Mouse (Mus musculus) spleen, postnatal 14 days (tissue): ENCODE measurements at regions not wholly inside any gene's neighbourhood (a gene's known extent, or its start where the extent isn't known, plus 50 kb on each side); places are given as distances from the start of the nearest gene placed in this dataset.

Experiments
- DNase-seq, 2 experiments: peaks; one replicate each; pipeline ENCODE4 v3.0.0; 2021 to 2022; ENCODE audit warnings: low spot score in 2 of 2

GRCm38 (mm10) chr13:54847764-54848183 lies 58.6 kb downstream of the Tspan17 start:
- DNase-seq, result no peak

GRCm38 (mm10) chr13:54851131-54851530 lies 62.0 kb downstream of the Tspan17 start:
- no peak for DNase-seq

GRCm38 (mm10) chr13:54855333-54856238 lies 66.4 kb downstream of the Tspan17 start:
- DNase-seq, result no peak

GRCm38 (mm10) chr13:54862931-54863330 lies 73.8 kb downstream of the Tspan17 start:
- DNase-seq, result no peak

- DNase-seq, result no peak
Observed at GRCm38 (mm10) chr13:54864048-54864447, 74.9 kb downstream of the Tspan17 start.

GRCm38 (mm10) chr13:54872004-54872403 lies 77.2 kb upstream of the Unc5a start:
- no peak for DNase-seq

GRCm38 (mm10) chr13:54873882-54874281 lies 75.3 kb upstream of the Unc5a start:
- no peak for DNase-seq

- no peak for DNase-seq
Observed at GRCm38 (mm10) chr13:54874291-54875200, 74.7 kb upstream of the Unc5a start.

GRCm38 (mm10) chr13:54876556-54876955 lies 72.7 kb upstream of the Unc5a start:
- no peak for DNase-seq

- no peak for DNase-seq
Observed at GRCm38 (mm10) chr13:54877656-54878055, 71.6 kb upstream of the Unc5a start.

GRCm38 (mm10) chr13:54879325-54879724 lies 69.9 kb upstream of the Unc5a start:
- DNase-seq, result no peak

GRCm38 (mm10) chr13:54880204-54880603 lies 69.0 kb upstream of the Unc5a start:
- no peak for DNase-seq

GRCm38 (mm10) chr13:54882781-54883180 lies 66.4 kb upstream of the Unc5a start:
- DNase-seq, result no peak

GRCm38 (mm10) chr13:54883748-54884708 lies 65.2 kb upstream of the Unc5a start:
- DNase-seq, result peak in 1 of 2 experiments; percentile 3

GRCm38 (mm10) chr13:54884709-54885460 lies 64.3 kb upstream of the Unc5a start:
- DNase-seq, result no peak

GRCm38 (mm10) chr13:54887366-54887921 lies 61.8 kb upstream of the Unc5a start:
- no peak for DNase-seq

- no peak for DNase-seq
Observed at GRCm38 (mm10) chr13:54888021-54888420, 61.2 kb upstream of the Unc5a start.

- DNase-seq, result no peak
Observed at GRCm38 (mm10) chr13:54889684-54890399, 59.4 kb upstream of the Unc5a start.

GRCm38 (mm10) chr13:54892572-54892971 lies 56.6 kb upstream of the Unc5a start:
- no peak for DNase-seq

GRCm38 (mm10) chr13:54893651-54894050 lies 55.6 kb upstream of the Unc5a start:
- no peak for DNase-seq
